Mouse (Mus musculus) liver, embryonic 11.5 days (tissue): ENCODE data around the gene Pik3r6. TPM values are rescaled to one million over a fixed set of nuclear protein-coding genes. Genes with fewer than 3 reads are reported as not detected.

Experiments used
- ATAC-seq: fragments of 200-750 bp; cut with Nextera tagmentation; replicated peaks from 2 replicates; pipeline ENCODE4 v1.8.0; 2017; ENCODE audit warnings: moderate number of reproducible peaks, mild to moderate bottlenecking, moderate TSS enrichment, moderate library complexity; ENCODE audit not compliant: low FRiP score
- DNase-seq: peaks from one replicate; pipeline ENCODE4 v3.0.0-alpha.2; 2017; ENCODE audit warnings: low spot score
- H3K27ac ChIP-seq: fragments of 300-500 bp; sonication (generic); 2 replicates; pipeline ENCODE4 v1.5.1; 2014; ENCODE audit warnings: mild to moderate bottlenecking, low read depth, low read length, control low read depth
- H3K27me3 ChIP-seq: fragments of 300-500 bp; sonication (generic); replicated peaks from 2 replicates; pipeline ENCODE4 v1.6.1; 2014; ENCODE audit warnings: low read length, mixed read lengths; ENCODE audit not compliant: control insufficient read depth, insufficient read depth
- H3K36me3 ChIP-seq: fragments of 300-500 bp; sonication (generic); 2 replicates; pipeline ENCODE4 v1.6.1; 2014; ENCODE audit warnings: mild to moderate bottlenecking, low read length, moderate library complexity, mixed read lengths; ENCODE audit not compliant: control insufficient read depth, insufficient read depth
- H3K4me1 ChIP-seq: fragments of 300-500 bp; sonication (generic); replicated peaks from 2 replicates; pipeline ENCODE4 v1.6.1; 2014; ENCODE audit warnings: low read length, mixed read lengths; ENCODE audit not compliant: control insufficient read depth, insufficient read depth
- H3K4me2 ChIP-seq: fragments of 300-500 bp; sonication (generic); 2 replicates; pipeline ENCODE4 v1.6.1; 2014; ENCODE audit warnings: mild to moderate bottlenecking, control low read depth, moderate library complexity
- H3K4me3 ChIP-seq: fragments of 300-500 bp; sonication (generic); 2 replicates; pipeline ENCODE4 v1.5.1; 2014; ENCODE audit warnings: low read depth, low read length, control low read depth
- H3K9ac ChIP-seq: fragments of 300-500 bp; sonication (generic); 2 replicates; pipeline ENCODE4 v1.6.1; 2014; ENCODE audit warnings: low read depth, low read length, control low read depth
- H3K9me3 ChIP-seq: fragments of 300-500 bp; sonication (generic); 2 replicates; pipeline ENCODE4 v1.6.1; 2016; ENCODE audit warnings: low read length, inconsistent platforms, mixed read lengths; ENCODE audit not compliant: control insufficient read depth
- WGBS: fragments of 180-500 bp; shearing (Covaris S2); extraction: QIAGEN DNeasy Blood & Tissue Kit; methylation state at CpG from one replicate; pipeline ENCODE4 v1.1.7; 2014; 5-methylcytosine and 5-hydroxymethylcytosine counted together
- polyA plus RNA-seq: library from polyadenylated mRNA; unstranded; fragments of >200 nt; fragmentation: Nextera tagmentation; extraction: Ambion mirVana; gene quantifications from 2 replicates; pipeline ENCODE4 v1.2.1, GENCODE M21; 2014

Gene Pik3r6
- polyA plus RNA-seq = 1.8 and 1.9 TPM in 2 replicates

DNA sequence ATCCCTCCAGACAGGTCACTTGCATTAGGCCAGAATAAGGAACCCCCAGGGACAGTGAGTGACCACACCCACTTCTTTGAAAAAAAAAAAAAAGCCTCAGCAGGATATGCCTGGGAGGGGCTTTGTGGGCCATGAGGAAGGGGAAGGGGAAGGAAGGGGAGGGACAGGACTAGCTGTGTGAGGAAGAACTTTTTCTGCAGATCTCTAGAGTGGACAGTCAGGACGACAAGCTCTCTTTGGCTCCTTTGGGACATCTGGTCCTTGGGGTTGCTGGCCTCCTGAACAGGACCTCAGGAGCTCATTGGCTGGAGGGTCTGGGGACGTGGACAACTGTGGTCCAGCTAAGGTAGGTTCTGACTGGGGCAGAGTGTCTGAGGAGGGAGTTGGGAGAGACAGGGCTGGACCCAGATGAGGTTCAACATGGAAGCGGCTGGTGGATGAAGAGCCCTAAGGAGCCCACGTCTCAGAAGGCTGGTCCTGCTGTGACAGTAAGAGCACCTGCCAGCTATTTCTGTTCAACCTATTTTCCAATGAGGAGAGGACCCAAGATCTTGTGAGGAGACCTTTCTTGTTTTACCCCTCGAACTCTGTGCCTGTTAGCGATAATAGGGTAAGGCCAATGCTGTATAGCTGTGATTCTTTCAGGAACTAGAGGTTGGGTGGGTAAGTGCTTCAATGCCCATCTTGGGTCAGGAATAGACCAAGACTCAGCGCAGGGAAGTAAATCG lies at the start of gene Pik3r6:
Gene Pik3r6, plus strand, starts transcription at position 118 of the 728 bp plus-strand sequence.
- Histone ChIP-seq H3K9me3 (no peaks in the 10 kb centered on the region), H3K9ac (no peak within 1 kb of the TSS), H3K4me2 (peak within 1 kb of the TSS; percentile 44), H3K4me1 (peaks cover 3% of the 10 kb centered on the region), H3K4me3 (0 out of 2 replicates have a peak within 1 kb of the TSS, but pooled peaks have one; percentile 11), H3K27ac (no peak within 1 kb of the TSS), H3K27me3 (peaks cover 21% of the 10 kb centered on the region), H3K36me3 (no peaks in the 10 kb centered on the region)
- ATAC-seq (peak; percentile 41; the same call in 1 of the 2 replicates), DNase-seq (no peak)
- 70% methylated on average over 8 of the region's 8 CpGs for WGBS

DNA sequence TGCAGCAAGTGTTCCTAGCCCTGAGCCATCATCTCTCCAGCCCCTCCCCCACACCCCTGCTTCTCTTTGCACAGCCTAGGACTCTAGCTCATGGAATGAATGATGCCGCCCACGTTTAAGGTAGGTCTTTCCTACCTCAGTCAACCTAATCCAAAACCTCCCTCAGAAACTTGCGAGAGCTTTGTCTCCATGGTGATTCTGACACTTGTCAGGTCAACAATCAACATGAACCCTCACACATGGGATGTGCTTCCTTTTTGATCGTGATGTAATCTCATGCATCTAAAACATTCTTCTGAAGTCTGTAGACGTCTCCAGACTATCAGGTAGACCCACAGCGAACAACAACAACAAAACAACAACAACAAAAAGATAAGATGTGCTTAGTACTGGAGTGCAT lies 49.5 kb upstream of the Pik3r6 start:
- no peak overlapping the region for H3K4me3 ChIP-seq
- DNase-seq = no peak
- H3K9ac ChIP-seq = no peak overlapping the region

DNA sequence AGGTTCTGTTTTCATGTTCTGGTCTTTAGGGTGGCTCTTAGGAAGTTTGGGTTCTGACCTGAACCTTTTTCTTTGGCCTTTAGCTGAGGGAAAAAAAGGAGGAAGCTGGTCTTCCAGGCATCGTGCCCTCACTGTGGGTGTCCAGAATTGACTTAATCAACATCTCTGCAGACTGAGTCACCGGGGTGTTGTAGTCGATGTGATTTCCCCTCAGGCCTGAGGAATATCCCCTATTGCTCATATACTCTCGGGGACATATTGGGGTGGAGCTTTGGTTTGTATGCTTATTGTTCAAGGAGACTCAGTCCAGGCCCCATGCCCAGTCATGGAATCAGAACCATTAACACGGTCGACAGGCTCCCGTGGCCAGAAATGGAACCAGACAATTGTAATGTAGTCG lies 44.7 kb upstream of the Pik3r6 start:
- 72% methylated on average over 8 of the region's 8 CpGs for WGBS
- no peak for ATAC-seq
- no peak overlapping the region for H3K4me3 ChIP-seq

More for the DNA sequence above, 49.5 kb upstream of the Pik3r6 start:
- Histone ChIP-seq H3K36me3 (no peaks in the 10 kb centered on the region), H3K27me3 (no peaks in the 10 kb centered on the region), H3K4me2 (no peak overlapping the region), H3K9me3 (no peaks in the 10 kb centered on the region), H3K27ac (no peak overlapping the region), H3K4me1 (no peaks in the 10 kb centered on the region; the same call in 1 of the 2 replicates)
- WGBS = 56% methylated on average over 6 of the region's 6 CpGs
- no peak for ATAC-seq

DNA sequence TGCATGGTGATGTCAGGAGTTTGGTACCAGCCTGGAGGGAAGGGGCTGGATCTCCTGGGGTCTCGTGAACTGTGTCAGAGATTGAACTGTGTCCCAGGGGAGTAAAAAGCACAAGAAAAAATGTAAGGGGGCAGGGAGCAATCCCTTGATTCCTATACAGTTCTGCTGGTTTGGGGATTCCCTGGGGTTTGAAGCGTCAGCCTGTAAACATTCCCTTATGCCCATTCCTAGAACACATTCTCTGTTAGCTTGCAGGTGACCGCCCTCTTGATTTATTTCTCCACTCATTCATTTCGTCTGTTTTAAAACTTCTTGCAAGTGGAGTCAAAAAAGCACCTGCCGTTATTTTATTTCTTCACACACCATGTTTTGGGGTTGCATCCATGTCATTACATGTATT lies 43.8 kb upstream of the Pik3r6 start:
- Histone ChIP-seq H3K27me3 (no peaks in the 10 kb centered on the region), H3K27ac (no peak overlapping the region), H3K36me3 (no peaks in the 10 kb centered on the region), H3K9me3 (no peaks in the 10 kb centered on the region), H3K4me1 (no peaks in the 10 kb centered on the region), H3K4me2 (no peak overlapping the region), H3K9ac (no peak overlapping the region), H3K4me3 (no peak overlapping the region)
- WGBS = 71% methylated on average over 5 of the region's 5 CpGs
- ATAC-seq (no peak), DNase-seq (no peak)

More for the DNA sequence above, 44.7 kb upstream of the Pik3r6 start:
- no peak overlapping the region for H3K27ac ChIP-seq
- no peak for DNase-seq
- no peaks in the 10 kb centered on the region for H3K36me3 ChIP-seq
- H3K4me2 ChIP-seq = no peak overlapping the region
- no peaks in the 10 kb centered on the region for H3K27me3 ChIP-seq
- H3K9ac ChIP-seq = no peak overlapping the region
- no peaks in the 10 kb centered on the region for H3K4me1 ChIP-seq
- H3K9me3 ChIP-seq = no peaks in the 10 kb centered on the region

DNA sequence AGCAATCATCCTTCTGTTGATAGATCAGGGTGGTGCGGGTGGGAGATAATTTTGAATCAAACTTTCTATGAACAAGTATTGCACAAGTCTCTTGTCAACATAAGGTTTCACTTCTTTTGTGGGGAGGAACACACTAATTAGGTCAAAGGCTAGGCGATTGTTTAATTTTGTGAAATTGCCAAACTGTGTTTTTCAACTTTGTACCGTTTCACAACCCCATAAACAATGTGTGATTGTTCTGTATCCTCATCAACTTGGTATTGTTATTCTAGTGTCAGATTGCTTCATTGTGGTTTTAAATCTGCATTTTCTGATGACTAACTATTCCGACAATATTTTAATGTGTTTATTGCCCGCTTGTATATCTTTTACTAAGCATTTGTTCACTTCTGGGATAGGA lies 43.3 kb upstream of the Pik3r6 start:
- no peak overlapping the region for H3K9ac ChIP-seq
- 80% methylated on average over 5 of the region's 5 CpGs for WGBS

DNA sequence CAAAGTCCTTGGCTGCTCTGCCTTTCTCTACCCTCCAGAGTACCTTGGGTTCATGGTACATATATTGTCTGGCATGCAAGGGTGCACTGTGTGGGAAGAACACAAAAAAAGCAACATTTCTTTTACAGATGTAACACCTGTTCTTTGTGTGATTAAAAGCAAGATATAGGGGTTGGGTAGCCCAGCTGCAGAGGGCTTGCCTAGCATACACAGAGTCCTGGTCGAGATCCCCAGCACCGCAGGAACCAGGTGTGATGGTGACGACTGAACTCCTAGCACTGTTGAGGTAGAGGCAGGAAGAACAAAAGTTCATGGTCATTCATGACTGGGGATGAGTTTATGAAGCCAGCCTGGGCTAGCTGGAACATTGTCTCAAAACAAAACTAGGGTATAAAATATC lies 40.1 kb upstream of the Pik3r6 start:
- no peak overlapping the region for H3K4me2 ChIP-seq
- H3K4me3 ChIP-seq = no peak overlapping the region
- no peak overlapping the region for H3K27ac ChIP-seq
- DNase-seq = no peak
- H3K27me3 ChIP-seq = no peaks in the 10 kb centered on the region
- 75% methylated on average over 3 of the region's 3 CpGs for WGBS
- no peak overlapping the region for H3K9ac ChIP-seq
- ATAC-seq = no peak
- no peaks in the 10 kb centered on the region for H3K9me3 ChIP-seq
- H3K4me1 ChIP-seq = no peaks in the 10 kb centered on the region
- no peaks in the 10 kb centered on the region for H3K36me3 ChIP-seq

More for the DNA sequence above, 43.3 kb upstream of the Pik3r6 start:
- no peaks in the 10 kb centered on the region for H3K4me1 ChIP-seq
- H3K27ac ChIP-seq = no peak overlapping the region
- H3K4me3 ChIP-seq = no peak overlapping the region
- ATAC-seq = no peak
- H3K27me3 ChIP-seq = no peaks in the 10 kb centered on the region
- no peaks in the 10 kb centered on the region for H3K36me3 ChIP-seq
- H3K4me2 ChIP-seq = no peak overlapping the region
- H3K9me3 ChIP-seq = no peaks in the 10 kb centered on the region
- no peak for DNase-seq

DNA sequence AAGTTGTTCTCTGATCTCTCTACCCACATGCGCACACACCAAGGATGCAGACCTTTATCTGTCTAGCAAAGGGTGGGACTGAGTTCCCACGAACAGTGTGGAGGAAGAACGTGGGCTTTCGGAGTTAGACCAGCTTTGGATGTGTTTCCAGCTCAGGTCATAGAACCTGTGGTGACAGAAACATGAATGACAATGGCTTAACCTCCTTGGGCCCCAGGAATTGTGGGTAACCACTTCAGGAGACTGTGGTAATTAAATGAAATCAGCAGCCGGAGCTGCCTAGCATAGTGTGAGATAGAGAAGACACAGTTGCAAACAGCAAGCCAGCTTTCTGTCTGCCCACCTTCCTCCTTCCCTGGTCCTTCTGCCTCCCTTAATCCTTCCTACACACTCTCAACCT lies 38.6 kb upstream of the Pik3r6 start:
- Histone ChIP-seq H3K9ac (no peak overlapping the region), H3K4me1 (no peaks in the 10 kb centered on the region), H3K36me3 (no peaks in the 10 kb centered on the region), H3K4me3 (no peak overlapping the region), H3K4me2 (no peak overlapping the region), H3K27ac (no peak overlapping the region), H3K27me3 (no peaks in the 10 kb centered on the region), H3K9me3 (no peaks in the 10 kb centered on the region)
- 76% methylated on average over 5 of the region's 5 CpGs for WGBS
- DNase-seq = no peak
- ATAC-seq = no peak

DNA sequence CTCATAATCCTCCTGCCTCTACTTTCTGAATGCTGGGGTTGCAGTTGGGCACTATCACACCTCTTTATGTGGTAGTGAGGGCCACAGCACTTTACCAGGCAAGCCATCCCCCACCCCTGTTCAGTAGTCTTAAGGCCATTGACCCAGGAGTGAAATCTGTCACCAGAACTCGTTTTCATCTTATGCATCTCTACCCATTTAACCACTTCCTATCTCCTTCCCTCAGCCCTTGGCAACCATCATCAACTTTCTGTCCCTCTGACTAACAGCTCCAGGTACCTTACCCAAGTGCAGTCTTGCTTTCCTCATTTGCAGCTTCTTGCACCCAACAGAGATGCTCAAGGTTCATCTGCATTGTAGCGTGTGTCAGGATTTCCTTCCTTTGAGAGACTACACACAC lies 37.7 kb upstream of the Pik3r6 start:
- Histone ChIP-seq H3K9me3 (no peaks in the 10 kb centered on the region), H3K27ac (no peak overlapping the region), H3K4me2 (no peak overlapping the region), H3K4me3 (no peak overlapping the region), H3K9ac (no peak overlapping the region), H3K27me3 (no peaks in the 10 kb centered on the region), H3K4me1 (no peaks in the 10 kb centered on the region), H3K36me3 (no peaks in the 10 kb centered on the region)
- no peak for DNase-seq
- 63% methylated on average over 2 of the region's 2 CpGs for WGBS
- no peak for ATAC-seq

DNA sequence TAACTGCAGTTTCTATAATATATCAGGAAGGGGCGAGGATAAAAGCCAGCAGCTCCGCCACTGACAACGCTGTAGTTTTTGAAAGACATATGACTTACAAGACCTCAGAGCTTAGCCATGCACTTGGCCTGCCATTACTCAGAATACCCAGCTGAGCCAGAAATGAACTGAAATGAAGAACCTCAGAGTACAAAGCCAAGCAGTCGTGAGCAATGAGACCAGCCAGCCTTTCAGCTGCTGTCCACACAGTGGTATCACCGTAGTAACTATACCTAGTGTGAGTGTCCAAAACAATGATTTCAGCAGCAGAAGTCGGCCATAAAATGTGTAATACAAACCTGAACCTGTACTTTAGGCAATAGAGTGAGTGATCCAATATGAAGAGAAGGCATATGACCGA lies 35.4 kb upstream of the Pik3r6 start:
- H3K9ac ChIP-seq = no peak overlapping the region
- H3K36me3 ChIP-seq = no peaks in the 10 kb centered on the region
- WGBS = 80% methylated on average over 7 of the region's 7 CpGs
- no peaks in the 10 kb centered on the region for H3K4me1 ChIP-seq
- H3K27me3 ChIP-seq = no peaks in the 10 kb centered on the region
- no peaks in the 10 kb centered on the region for H3K9me3 ChIP-seq
- H3K4me3 ChIP-seq = no peak overlapping the region
- H3K4me2 ChIP-seq = no peak overlapping the region
- ATAC-seq = no peak
- DNase-seq = no peak
- H3K27ac ChIP-seq = no peak overlapping the region
